Mouse (Mus musculus): ENCODE measurements around the gene Gm48552. TPM values are rescaled to one million over a fixed set of nuclear protein-coding genes. Genes with fewer than 3 reads are reported as not detected.

Gm48552 gene
- total and polyA plus RNA-seq, 3 experiments = 0.46 to 1.1 (median 0.98) TPM

DNA sequence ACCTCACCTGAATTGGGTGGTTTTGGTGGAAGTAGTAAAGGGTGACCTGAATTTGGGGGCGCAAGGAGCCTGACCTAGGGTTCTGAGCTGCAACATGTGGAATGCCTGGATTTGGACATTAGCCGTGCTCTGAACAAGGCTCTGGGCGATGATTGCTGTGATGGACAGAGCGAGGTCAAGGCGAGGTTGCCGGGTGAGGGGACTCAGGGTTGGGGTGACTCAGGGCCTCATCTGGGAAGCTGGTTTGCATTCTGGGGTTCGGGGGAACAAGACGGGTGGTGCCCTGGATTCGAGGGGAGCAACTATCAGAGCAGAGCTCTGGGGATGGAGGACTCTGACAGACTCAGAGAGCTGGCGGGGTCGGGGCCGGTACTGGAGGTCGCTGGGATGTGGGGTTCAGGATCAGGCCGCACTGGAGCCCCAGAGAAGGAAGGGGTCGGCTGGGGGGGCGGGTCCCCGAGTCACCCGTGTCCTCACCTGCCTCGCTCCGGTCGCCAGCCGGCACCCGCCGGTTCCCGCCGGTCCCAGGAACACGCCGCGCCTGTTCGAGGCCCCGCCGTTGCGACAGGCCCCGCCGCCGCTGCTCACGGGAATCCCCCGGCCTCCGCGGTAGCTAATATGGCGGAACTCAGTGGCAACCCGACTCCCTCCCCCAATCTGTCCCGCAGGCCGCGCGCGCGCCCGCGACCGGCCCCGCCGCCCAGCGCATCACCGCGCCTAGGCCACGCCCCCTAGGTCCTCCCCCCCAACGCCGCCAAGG, 10.8 kb upstream of the Gm48552 start, which contains the start of gene Fzr1:
Gene Fzr1, minus strand, starts transcription at position 724 of the 760 bp plus-strand sequence.
- peaks cover 36% of the 10 kb centered on the region for H3K79me2 ChIP-seq (replicated peaks; ENCODE audit: control insufficient read depth, extremely low read depth, insufficient read depth, poor library complexity, severe bottlenecking)
- H3K27me3 ChIP-seq (replicated peaks) = no peaks in the 10 kb centered on the region
- H3K36me3 ChIP-seq (replicated peaks in 1 of 2; ENCODE audit: control insufficient read depth in 1 of 2, insufficient read depth in 1 of 2, low read length in 1 of 2) = peaks cover 18 to 24% of the 10 kb centered on the region in 2 experiments
- peak within 1 kb of the TSS; percentile 90 for H3K9ac ChIP-seq (ENCODE audit: insufficient read depth, low read depth)
- no peak for DNase-seq (ENCODE audit: extremely low read depth)
- peaks cover 5 to 42% of the 10 kb centered on the region in 2 experiments; a peak in 3 of 4 replicates for H3K4me1 ChIP-seq (ENCODE audit: control insufficient read depth in 1 of 2, insufficient read depth in 2 of 2)
- in situ Hi-C loops (cut with MboI; ENCODE audit: low pct_ligation_motif_present, low pct_unique_long_range_greater_than_20kb, low sequenced_read_pairs) (no loop called here), dilution Hi-C loops (cut with MboI; ENCODE audit: extremely low pct_ligation_motif_present, extremely low pct_unique_long_range_greater_than_20kb, low sequenced_read_pairs) (no loop called here)
- no peaks in the 10 kb centered on the region for H3K9me3 ChIP-seq (replicated peaks; ENCODE audit: low read length)
- TF ChIP-seq PAX5 (IDR thresholded peaks at IDR 0.05; ENCODE audit: low read length) (no peak), ETS1 (conservative IDR thresholded peaks at IDR 0.05; ENCODE audit: low read depth, low read length) (no peak), CHD2 (IDR thresholded peaks at IDR 0.05; ENCODE audit: low read length) (no peak), MAFK (IDR thresholded peaks at IDR 0.05; ENCODE audit: insufficient replicate concordance, low read length) (no peak), ZC3H11A (IDR thresholded peaks at IDR 0.05; ENCODE audit: low read depth, low read length) (no peak), JUN (IDR thresholded peaks at IDR 0.05; ENCODE audit: insufficient read depth, low read depth, low read length) (no peak), POLR2A (IDR thresholded peaks at IDR 0.05; ENCODE audit: low read depth, low read length) (peak; percentile 64), SMC3 (IDR thresholded peaks at IDR 0.05; ENCODE audit: low read depth, low read length) (no peak), KAT2A (IDR thresholded peaks at IDR 0.05; ENCODE audit: insufficient replicate concordance, low read length) (no peak), GABPA (IDR thresholded peaks at IDR 0.05; ENCODE audit: insufficient replicate concordance, low read depth, low read length) (no peak), CTCF (conservative IDR thresholded peaks at IDR 0.05 in 1 of 2, IDR thresholded peaks at IDR 0.05 in 1 of 2; ENCODE audit: low read depth in 2 of 2, low read length in 2 of 2) (no peak), POLR2AphosphoS2 (IDR thresholded peaks at IDR 0.05; ENCODE audit: low read depth, low read length) (no peak), NELFE (IDR thresholded peaks at IDR 0.05; ENCODE audit: low read depth, low read length) (peak; percentile 11)
- H3K4me2 ChIP-seq (ENCODE audit: insufficient read depth, low read depth, poor library complexity, severe bottlenecking) = peak within 1 kb of the TSS; percentile 94
- peak within 1 kb of the TSS; percentile 29 for H3K27ac ChIP-seq (ENCODE audit: insufficient read depth, low read depth)
- peak within 1 kb of the TSS; percentile 75 to 97 (median 90) for H3K4me3 ChIP-seq (replicated peaks in 1 of 3; ENCODE audit: low read depth in 2 of 3, low read length in 2 of 3, poor library complexity in 1 of 3)

DNA sequence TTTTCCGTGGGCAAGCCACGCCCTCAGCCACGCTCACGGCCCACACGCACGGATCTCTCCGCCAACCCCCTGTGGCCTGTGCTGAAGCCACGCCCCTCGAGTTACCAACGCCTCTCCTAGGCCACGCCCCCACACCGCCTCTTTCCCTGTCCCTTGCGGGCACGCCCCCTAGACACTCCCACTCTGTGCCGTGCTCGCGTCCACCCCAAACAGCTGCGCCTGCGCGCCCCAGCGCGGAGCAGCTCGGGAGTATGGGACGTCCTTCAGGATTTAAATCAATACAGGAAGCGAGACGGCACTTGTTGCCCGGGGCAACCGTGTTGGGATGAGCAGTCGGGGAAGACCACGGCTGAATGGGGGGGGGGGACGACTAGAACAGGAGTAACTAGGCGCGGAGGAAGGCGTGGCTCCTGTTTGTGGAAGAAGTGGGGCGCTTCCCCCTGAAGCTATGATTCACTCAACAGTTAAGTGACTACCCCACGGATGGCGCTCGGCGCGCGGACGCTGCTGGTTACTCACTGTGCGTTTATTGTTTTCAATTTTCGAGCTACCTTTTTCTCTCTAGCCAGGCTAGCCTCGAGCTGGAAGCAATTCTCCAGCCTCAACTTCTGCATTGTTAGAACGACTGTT, 10.1 kb upstream of the Gm48552 start:
- dilution Hi-C loops (cut with MboI; ENCODE audit: extremely low pct_ligation_motif_present, extremely low pct_unique_long_range_greater_than_20kb, low sequenced_read_pairs) (no loop called here), in situ Hi-C loops (cut with MboI; ENCODE audit: low pct_ligation_motif_present, low pct_unique_long_range_greater_than_20kb, low sequenced_read_pairs) (no loop called here)
- Histone ChIP-seq H3K4me1 (ENCODE audit: control insufficient read depth in 1 of 2, insufficient read depth in 2 of 2) (peaks cover 5 to 35% of the 10 kb centered on the region in 2 experiments; a peak in 3 of 4 replicates), H3K4me3 (replicated peaks in 1 of 3; ENCODE audit: low read depth in 2 of 3, low read length in 2 of 3, poor library complexity in 1 of 3) (peak overlapping the region; percentile 53 to 90 (median 59)), H3K9me3 (replicated peaks; ENCODE audit: low read length) (no peaks in the 10 kb centered on the region), H3K27ac (ENCODE audit: insufficient read depth, low read depth) (no peak overlapping the region), H3K36me3 (replicated peaks in 1 of 2; ENCODE audit: control insufficient read depth in 1 of 2, insufficient read depth in 1 of 2, low read length in 1 of 2) (peaks cover 11 to 17% of the 10 kb centered on the region in 2 experiments), H3K27me3 (replicated peaks) (no peaks in the 10 kb centered on the region), H3K4me2 (ENCODE audit: insufficient read depth, low read depth, poor library complexity, severe bottlenecking) (peak overlapping the region; percentile 47), H3K79me2 (replicated peaks; ENCODE audit: control insufficient read depth, extremely low read depth, insufficient read depth, poor library complexity, severe bottlenecking) (peaks cover 31% of the 10 kb centered on the region), H3K9ac (ENCODE audit: insufficient read depth, low read depth) (peak overlapping the region; percentile 58)
- peak; percentile 100 for DNase-seq (ENCODE audit: extremely low read depth)
- TF ChIP-seq TCF12 (IDR thresholded peaks at IDR 0.05; ENCODE audit: low read depth, low read length) (no peak), MXI1 (IDR thresholded peaks at IDR 0.05; ENCODE audit: low read depth, low read length) (peak; percentile 95), IRF4 (IDR thresholded peaks at IDR 0.05; ENCODE audit: low read depth, low read length) (peak; percentile 69), RCOR1 (conservative IDR thresholded peaks at IDR 0.05; ENCODE audit: low read depth, low read length) (no peak), NELFE (IDR thresholded peaks at IDR 0.05; ENCODE audit: low read depth, low read length) (peak; percentile 39), SMC3 (IDR thresholded peaks at IDR 0.05; ENCODE audit: low read depth, low read length) (no peak), USF2 (conservative IDR thresholded peaks at IDR 0.05; ENCODE audit: low read depth, low read length) (no peak), KAT2A (IDR thresholded peaks at IDR 0.05; ENCODE audit: insufficient replicate concordance, low read length) (peak; percentile 72; the same call in 1 of the 2 replicates), MYC (IDR thresholded peaks at IDR 0.05; ENCODE audit: low read depth, low read length) (0 out of 2 replicates have a peak, but pooled peaks have one; percentile 12), MEF2A (IDR thresholded peaks at IDR 0.05; ENCODE audit: borderline replicate concordance, low read depth, low read length) (peak; percentile 29; the same call in 1 of the 2 replicates), ZNF384 (IDR thresholded peaks at IDR 0.05; ENCODE audit: low read depth, low read length) (no peak), ETS1 (conservative IDR thresholded peaks at IDR 0.05; ENCODE audit: low read depth, low read length) (no peak), TBP (conservative IDR thresholded peaks at IDR 0.05; ENCODE audit: low read depth, low read length) (peak; percentile 91), CHD2 (IDR thresholded peaks at IDR 0.05; ENCODE audit: low read length) (peak; percentile 59), EP300 (IDR thresholded peaks at IDR 0.05; ENCODE audit: low read length) (no peak), BHLHE40 (IDR thresholded peaks at IDR 0.05; ENCODE audit: low read depth, low read length) (no peak), MAX (IDR thresholded peaks at IDR 0.05; ENCODE audit: low read length) (peak; percentile 59; the same call in 1 of the 2 replicates), JUND (conservative IDR thresholded peaks at IDR 0.05; ENCODE audit: low read depth, low read length) (no peak), ELF1 (IDR thresholded peaks at IDR 0.05; ENCODE audit: low read depth, low read length) (peak; percentile 95), PAX5 (IDR thresholded peaks at IDR 0.05; ENCODE audit: low read length) (no peak), GABPA (IDR thresholded peaks at IDR 0.05; ENCODE audit: insufficient replicate concordance, low read depth, low read length) (no peak), NRF1 (IDR thresholded peaks at IDR 0.05; ENCODE audit: low read depth, low read length) (peak; percentile 97), HCFC1 (IDR thresholded peaks at IDR 0.05; ENCODE audit: low read depth, low read length) (peak; percentile 77)
